Mouse (Mus musculus) lung, embryonic 16.5 days (tissue): ENCODE results near the gene Insig2. TPM values are rescaled to one million over a fixed set of nuclear protein-coding genes. Genes with fewer than 3 reads are reported as not detected.

Source experiments
- ATAC-seq: fragments of 200-750 bp; cut with Nextera tagmentation; 2 replicates; pipeline ENCODE4 v1.8.0; 2017; ENCODE audit warnings: low read depth, mild to moderate bottlenecking, moderate library complexity
- H3K27ac ChIP-seq: fragments of 300-500 bp; sonication (generic); 2 replicates; pipeline ENCODE4 v1.5.1; 2014; ENCODE audit warnings: mild to moderate bottlenecking, control low read depth, low read length
- H3K27me3 ChIP-seq: fragments of 300-500 bp; sonication (generic); 2 replicates; pipeline ENCODE4 v1.6.1; 2014; ENCODE audit warnings: low read depth, low read length, mixed read lengths; ENCODE audit not compliant: control insufficient read depth, insufficient read depth
- H3K36me3 ChIP-seq: fragments of 300-500 bp; sonication (generic); 2 replicates; pipeline ENCODE4 v1.6.1; 2014; ENCODE audit warnings: low read length; ENCODE audit not compliant: control insufficient read depth, insufficient read depth
- H3K4me1 ChIP-seq: fragments of 300-500 bp; sonication (generic); replicated peaks from 2 replicates; pipeline ENCODE4 v1.6.1; 2014; ENCODE audit warnings: low read length, mixed read lengths; ENCODE audit not compliant: control insufficient read depth, insufficient read depth
- H3K4me2 ChIP-seq: fragments of 300-500 bp; sonication (generic); 2 replicates; pipeline ENCODE4 v1.6.1; 2014; ENCODE audit warnings: low read depth, low read length, control low read depth
- H3K4me3 ChIP-seq: fragments of 300-500 bp; sonication (generic); 2 replicates; pipeline ENCODE4 v1.5.1; 2014; ENCODE audit warnings: mild to moderate bottlenecking, low read length, control low read depth
- H3K9ac ChIP-seq: fragments of 300-500 bp; sonication (generic); 2 replicates; pipeline ENCODE4 v1.6.1; 2014; ENCODE audit warnings: low read length, control low read depth
- H3K9me3 ChIP-seq: fragments of 300-500 bp; sonication (generic); 2 replicates; pipeline ENCODE4 v1.6.1; 2016; ENCODE audit warnings: low read length; ENCODE audit not compliant: control insufficient read depth
- WGBS: fragments of 180-500 bp; shearing (Covaris S2); extraction: QIAGEN DNeasy Blood & Tissue Kit; methylation state at CpG from one replicate; pipeline ENCODE4 v1.1.7; 2014; 5-methylcytosine and 5-hydroxymethylcytosine counted together
- polyA plus RNA-seq: library from polyadenylated mRNA; unstranded; fragments of >200 nt; fragmentation: Nextera tagmentation; extraction: Ambion mirVana; gene quantifications from 2 replicates; pipeline ENCODE4 v1.2.1, GENCODE M21; 2015

Insig2 gene
- polyA plus RNA-seq, 1 experiment from 2014 or later: 38.3 TPM

GRCm38 (mm10) chr1:121329391-121329790 is 3.0 kb downstream of the Insig2 start:
- Histone ChIP-seq H3K4me1 (no peaks in the 10 kb centered on the region), H3K4me2 (no peak overlapping the region), H3K27ac (no peak overlapping the region), H3K9me3 (no peaks in the 10 kb centered on the region), H3K36me3 (no peaks in the 10 kb centered on the region), H3K4me3 (no peak overlapping the region), H3K9ac (no peak overlapping the region), H3K27me3 (no peaks in the 10 kb centered on the region)
- 46% methylated on average over 2 of the region's 2 CpGs for WGBS
- ATAC-seq: no peak

- Histone ChIP-seq H3K27me3 (no peaks in the 10 kb centered on the region), H3K9me3 (no peaks in the 10 kb centered on the region), H3K4me1 (peaks cover 6% of the 10 kb centered on the region; the same call in 1 of the 2 replicates), H3K36me3 (no peaks in the 10 kb centered on the region), H3K4me3 (peak overlapping the region; percentile 88), H3K27ac (peak overlapping the region; percentile 92), H3K9ac (peak overlapping the region; percentile 90), H3K4me2 (peak overlapping the region; percentile 87)
- ATAC-seq: peak; percentile 63
- 3% methylated on average over 7 of the region's 7 CpGs for WGBS
Observed at GRCm38 (mm10) chr1:121328193-121328555, 4.2 kb downstream of the Insig2 start.

DNA sequence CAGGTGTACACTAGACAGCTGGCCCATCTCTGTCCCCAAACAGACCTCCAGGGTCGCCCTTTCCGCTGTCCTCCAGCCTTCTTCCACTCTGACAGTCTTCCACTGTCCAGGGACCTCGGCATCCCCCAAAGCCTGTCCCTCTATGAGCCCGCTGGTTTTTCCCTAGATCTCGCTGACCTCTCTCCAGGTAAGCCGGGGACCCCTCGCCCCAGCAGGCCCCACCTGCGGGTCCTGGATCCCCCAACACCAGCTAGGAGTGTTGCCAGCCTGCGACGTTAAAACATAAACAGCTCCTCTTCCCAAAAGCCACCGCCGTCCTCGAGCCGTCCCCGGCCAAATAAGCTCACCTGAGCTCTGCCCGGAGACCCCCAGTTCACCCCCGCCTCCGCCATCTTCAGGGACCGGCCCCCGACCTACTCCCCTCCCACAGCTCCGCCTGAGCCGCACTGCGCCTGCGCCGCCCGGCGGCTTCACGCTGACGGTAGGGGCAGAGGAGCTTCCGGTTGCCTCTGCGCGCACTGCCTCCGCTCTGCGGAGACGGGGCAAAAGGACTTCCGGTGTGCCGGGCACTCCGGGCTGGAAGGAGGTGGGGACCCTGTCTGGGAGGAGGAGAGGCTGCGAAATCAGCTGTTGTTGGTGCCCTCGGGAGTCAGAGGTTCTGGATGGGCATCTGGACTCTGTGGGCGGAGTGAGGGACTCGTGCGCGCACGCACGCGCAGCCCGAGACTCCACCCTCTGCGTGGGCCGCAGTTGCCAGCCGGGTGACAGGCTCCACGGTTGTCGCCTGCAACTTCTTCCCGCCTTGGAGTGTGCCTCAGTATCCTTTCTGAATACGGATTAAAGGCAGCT is 4.8 kb downstream of the Insig2 start:
- peak; percentile 99 for ATAC-seq
- no peaks in the 10 kb centered on the region for H3K9me3 ChIP-seq
- H3K27ac ChIP-seq: peak overlapping the region; percentile 92
- H3K4me2 ChIP-seq: peak overlapping the region; percentile 87
- H3K4me3 ChIP-seq: peak overlapping the region; percentile 88
- under 1% methylated on average over 55 of the region's 55 CpGs for WGBS
- no peaks in the 10 kb centered on the region for H3K27me3 ChIP-seq
- H3K36me3 ChIP-seq: no peaks in the 10 kb centered on the region
- peak overlapping the region; percentile 90 for H3K9ac ChIP-seq
- peaks cover 9% of the 10 kb centered on the region; the same call in 1 of the 2 replicates for H3K4me1 ChIP-seq

GRCm38 (mm10) chr1:121326591-121327343 is 5.6 kb downstream of the Insig2 start:
- Histone ChIP-seq H3K27me3 (no peaks in the 10 kb centered on the region), H3K4me2 (peak overlapping the region; percentile 87), H3K27ac (peak overlapping the region; percentile 55; the same call in 1 of the 2 replicates), H3K9me3 (no peaks in the 10 kb centered on the region), H3K9ac (peak overlapping the region; percentile 90), H3K4me1 (peaks cover 9% of the 10 kb centered on the region; the same call in 1 of the 2 replicates), H3K4me3 (peak overlapping the region; percentile 88), H3K36me3 (no peaks in the 10 kb centered on the region)
- WGBS: 17% methylated on average over 18 of the region's 18 CpGs
- no peak for ATAC-seq

GRCm38 (mm10) chr1:121323501-121323900 is 8.9 kb downstream of the Insig2 start:
- Histone ChIP-seq H3K4me1 (peaks cover 9% of the 10 kb centered on the region; the same call in 1 of the 2 replicates), H3K36me3 (no peaks in the 10 kb centered on the region), H3K27me3 (no peaks in the 10 kb centered on the region), H3K9ac (no peak overlapping the region), H3K4me3 (no peak overlapping the region), H3K27ac (no peak overlapping the region), H3K9me3 (no peaks in the 10 kb centered on the region), H3K4me2 (no peak overlapping the region)
- 33% methylated on average over 4 of the region's 4 CpGs for WGBS
- no peak for ATAC-seq

DNA sequence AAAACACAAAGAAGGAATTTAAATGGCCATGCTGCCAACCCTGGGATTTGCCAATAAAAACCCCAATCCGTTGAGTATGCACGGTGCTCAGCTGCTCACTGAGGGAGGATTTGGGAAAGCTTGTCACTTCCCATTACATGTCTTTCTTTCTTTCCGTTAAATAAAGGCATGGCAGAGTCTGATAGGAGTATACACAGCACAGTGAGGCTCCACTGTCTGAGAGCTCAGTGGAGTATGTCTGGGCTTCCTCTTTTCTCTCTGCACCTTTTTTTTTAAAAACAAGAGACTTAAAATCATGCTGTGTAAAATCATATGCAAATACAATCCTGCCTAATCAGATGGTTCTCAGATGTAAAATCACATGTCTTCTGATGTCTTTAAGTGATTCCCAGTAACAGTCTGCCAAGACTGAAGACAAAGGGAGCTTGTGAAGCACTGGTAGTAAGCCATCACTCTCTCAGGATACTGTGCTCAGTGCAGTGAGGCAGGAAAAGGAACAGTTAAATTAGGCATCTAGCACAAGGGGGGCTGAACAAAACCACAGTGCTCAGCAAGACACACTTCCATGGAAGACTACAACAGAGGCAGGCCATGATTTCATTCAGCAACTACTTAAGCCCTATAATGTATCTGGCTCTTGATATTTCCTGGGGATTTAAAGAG is 17.5 kb downstream of the Insig2 start:
- Histone ChIP-seq H3K36me3 (peaks cover 2% of the 10 kb centered on the region; the same call in 1 of the 2 replicates), H3K9ac (no peak overlapping the region), H3K4me1 (no peaks in the 10 kb centered on the region), H3K4me3 (no peak overlapping the region), H3K27ac (no peak overlapping the region), H3K9me3 (no peaks in the 10 kb centered on the region), H3K4me2 (no peak overlapping the region), H3K27me3 (no peaks in the 10 kb centered on the region)
- 83% methylated on average over 3 of the region's 3 CpGs for WGBS
- no peak for ATAC-seq

DNA sequence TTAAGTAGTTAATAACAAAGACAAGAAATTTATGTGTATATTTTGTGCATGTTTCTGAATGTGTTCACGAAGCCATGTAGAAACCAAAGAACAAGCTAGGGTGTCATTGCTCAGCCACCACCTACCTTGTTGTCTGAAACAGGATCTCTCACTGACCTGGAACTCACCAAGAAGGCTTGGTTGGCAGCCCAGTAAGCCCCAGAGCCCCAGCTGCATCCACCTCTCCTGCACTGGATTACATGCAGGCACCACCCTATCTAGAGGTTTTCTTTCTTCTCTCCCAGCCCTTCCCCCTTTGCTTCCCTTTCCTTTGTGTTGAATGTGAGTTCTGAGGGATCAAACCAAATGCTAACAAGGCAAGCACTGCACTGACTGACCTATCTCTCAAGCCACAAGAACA is 19.2 kb downstream of the Insig2 start:
- Histone ChIP-seq H3K4me1 (no peaks in the 10 kb centered on the region), H3K4me2 (no peak overlapping the region), H3K4me3 (no peak overlapping the region), H3K27ac (no peak overlapping the region), H3K27me3 (no peaks in the 10 kb centered on the region), H3K36me3 (peaks cover 2% of the 10 kb centered on the region; the same call in 1 of the 2 replicates), H3K9ac (no peak overlapping the region), H3K9me3 (no peaks in the 10 kb centered on the region)
- 91% methylated on average over 1 of the region's 1 CpGs for WGBS
- no peak for ATAC-seq

DNA sequence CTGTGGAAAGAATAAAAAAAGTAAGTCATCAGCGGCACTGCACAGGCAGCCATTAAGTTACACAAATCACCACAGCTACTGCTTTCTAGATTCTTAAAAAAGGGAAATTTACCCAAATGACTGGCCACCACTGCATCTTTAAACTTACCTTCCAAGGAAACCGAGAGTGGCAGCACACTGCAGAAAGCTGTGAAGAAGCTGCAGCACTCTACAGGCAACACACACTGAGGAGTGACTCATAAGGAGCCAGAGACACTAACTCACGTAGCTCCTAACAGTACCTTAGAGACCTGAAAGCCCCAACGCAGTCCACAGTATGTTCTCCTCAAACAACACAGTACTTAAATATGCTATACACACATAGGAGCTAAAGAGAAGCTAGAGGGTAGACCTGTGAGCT is 20.1 kb downstream of the Insig2 start:
- no peak overlapping the region for H3K4me2 ChIP-seq
- H3K4me3 ChIP-seq: no peak overlapping the region
- H3K9ac ChIP-seq: no peak overlapping the region
- H3K9me3 ChIP-seq: no peaks in the 10 kb centered on the region
- WGBS: 89% methylated on average over 4 of the region's 4 CpGs
- ATAC-seq: no peak
- H3K27me3 ChIP-seq: no peaks in the 10 kb centered on the region
- H3K36me3 ChIP-seq: peaks cover 2% of the 10 kb centered on the region; the same call in 1 of the 2 replicates
- H3K4me1 ChIP-seq: no peaks in the 10 kb centered on the region
- H3K27ac ChIP-seq: no peak overlapping the region
